Mouse (Mus musculus): ENCODE data around the gene Kcnj8.

Gene Kcnj8

GRCm38 (mm10) chr6:142571055-142571618, at the start of gene Kcnj8:
Gene Kcnj8 (minus strand): TSS chr6:142571614.
- no peak for DNase-seq (ENCODE audit: low read depth)

GRCm38 (mm10) chr6:142616659-142617058, 45.2 kb upstream of the Kcnj8 start:
- DNase-seq (ENCODE audit: low read depth), result no peak

GRCm38 (mm10) chr6:142614324-142614723, 42.9 kb upstream of the Kcnj8 start:
- DNase-seq (ENCODE audit: low read depth), result no peak

GRCm38 (mm10) chr6:142612366-142612765, 41.0 kb upstream of the Kcnj8 start:
- no peak for DNase-seq (ENCODE audit: low read depth)

DNA sequence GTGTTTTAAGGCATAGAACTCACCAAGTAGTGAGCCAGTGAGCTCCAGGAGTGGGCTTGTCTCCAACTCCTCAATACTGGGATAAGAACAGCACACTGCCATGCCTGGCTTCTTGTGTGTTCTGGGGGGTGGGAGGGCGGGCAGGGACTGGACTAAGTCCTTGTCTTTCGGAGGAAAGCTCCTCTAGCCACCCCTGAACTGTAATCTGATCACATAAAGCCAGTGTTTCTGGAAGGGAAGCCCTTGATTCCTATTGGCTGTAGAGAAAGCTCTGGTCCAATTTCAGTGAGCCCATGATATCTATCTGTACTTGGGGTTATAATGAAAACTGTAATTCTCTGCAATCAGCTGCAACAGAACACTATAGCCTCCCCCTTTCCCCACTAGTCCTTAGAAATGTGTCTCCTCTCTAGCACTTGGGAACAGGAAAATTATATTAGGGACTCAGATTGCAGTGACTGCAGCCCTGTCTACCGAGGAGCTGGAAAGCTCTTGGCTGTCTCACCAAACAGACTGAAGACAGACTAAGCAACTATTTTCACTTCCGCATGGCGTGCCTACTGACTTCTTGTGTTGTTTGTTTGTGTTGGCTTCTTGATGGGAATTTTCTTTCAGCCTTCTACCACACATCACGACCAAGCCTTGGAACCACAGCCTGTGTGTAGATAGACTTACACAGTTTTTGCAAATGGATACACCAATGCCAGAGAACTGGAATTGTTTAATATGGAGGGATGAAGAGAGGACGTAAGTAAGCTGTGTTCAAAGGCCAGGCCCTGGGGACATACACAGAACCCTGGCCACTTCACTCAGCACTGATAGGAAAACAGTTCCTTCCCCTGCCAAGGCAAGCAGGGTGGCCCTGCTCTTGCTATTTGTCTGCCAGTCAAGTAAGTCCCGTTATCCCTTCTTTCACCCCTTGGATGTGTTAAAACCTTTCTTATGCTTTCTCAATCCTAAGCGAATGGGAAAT, 38.3 kb upstream of the Kcnj8 start:
- no peak for DNase-seq (ENCODE audit: low read depth)

- no peak for DNase-seq (ENCODE audit: low read depth)
These were observed 35.7 kb upstream of the Kcnj8 start for GRCm38 (mm10) chr6:142607080-142607479.

DNA sequence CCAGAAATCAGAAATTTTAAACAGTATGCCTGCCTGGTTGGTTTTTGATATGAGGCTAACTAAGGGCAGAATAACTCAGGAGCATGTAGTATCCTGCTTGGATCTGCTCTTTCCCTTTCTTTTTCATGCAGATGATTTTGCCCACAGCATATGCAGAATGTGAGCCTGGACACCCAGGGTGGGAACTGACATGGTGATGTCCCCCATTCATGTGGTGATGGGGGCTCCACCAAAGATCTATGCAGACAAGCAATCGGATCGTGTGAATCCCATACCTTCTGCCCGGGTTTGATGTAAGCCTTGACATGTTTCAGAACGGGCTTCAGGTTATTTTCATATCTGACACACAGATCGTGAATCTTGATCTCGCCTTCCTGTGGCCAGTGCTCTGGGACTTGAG, 31.4 kb upstream of the Kcnj8 start:
- no peak for DNase-seq (ENCODE audit: low read depth)

- DNase-seq (ENCODE audit: low read depth), result no peak
These were observed 7.4 kb upstream of the Kcnj8 start for GRCm38 (mm10) chr6:142578831-142579230.

DNA sequence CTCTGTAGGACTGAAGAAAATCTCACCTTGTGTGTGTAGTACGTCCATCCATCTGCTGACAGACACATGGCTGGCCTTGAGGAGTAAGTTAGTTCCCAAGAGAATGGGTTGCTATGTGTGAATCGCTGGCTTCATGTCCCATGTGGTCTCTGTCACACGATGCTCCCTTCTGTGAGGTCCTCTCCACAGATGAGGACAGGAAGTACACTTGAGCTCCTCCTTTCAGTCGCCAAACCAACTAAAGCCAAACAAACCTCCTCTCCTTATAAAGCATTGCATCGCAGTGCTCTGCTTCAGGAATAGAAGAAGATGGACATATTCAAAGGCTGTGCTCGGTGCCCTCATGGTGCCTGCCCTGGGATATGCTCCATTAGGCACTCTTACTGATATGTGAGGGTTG, 6.4 kb upstream of the Kcnj8 start:
- no peak for DNase-seq (ENCODE audit: low read depth)

- peak; percentile 17 for DNase-seq (ENCODE audit: low read depth)
These were observed 1.5 kb upstream of the Kcnj8 start for GRCm38 (mm10) chr6:142572876-142573275.

GRCm38 (mm10) chr6:142571629-142572360, 381 bp upstream of the Kcnj8 start:
- DNase-seq (ENCODE audit: low read depth), result no peak

- DNase-seq (ENCODE audit: low read depth), result no peak
These were observed 1.2 kb downstream of the Kcnj8 start for GRCm38 (mm10) chr6:142570046-142570770.

DNA sequence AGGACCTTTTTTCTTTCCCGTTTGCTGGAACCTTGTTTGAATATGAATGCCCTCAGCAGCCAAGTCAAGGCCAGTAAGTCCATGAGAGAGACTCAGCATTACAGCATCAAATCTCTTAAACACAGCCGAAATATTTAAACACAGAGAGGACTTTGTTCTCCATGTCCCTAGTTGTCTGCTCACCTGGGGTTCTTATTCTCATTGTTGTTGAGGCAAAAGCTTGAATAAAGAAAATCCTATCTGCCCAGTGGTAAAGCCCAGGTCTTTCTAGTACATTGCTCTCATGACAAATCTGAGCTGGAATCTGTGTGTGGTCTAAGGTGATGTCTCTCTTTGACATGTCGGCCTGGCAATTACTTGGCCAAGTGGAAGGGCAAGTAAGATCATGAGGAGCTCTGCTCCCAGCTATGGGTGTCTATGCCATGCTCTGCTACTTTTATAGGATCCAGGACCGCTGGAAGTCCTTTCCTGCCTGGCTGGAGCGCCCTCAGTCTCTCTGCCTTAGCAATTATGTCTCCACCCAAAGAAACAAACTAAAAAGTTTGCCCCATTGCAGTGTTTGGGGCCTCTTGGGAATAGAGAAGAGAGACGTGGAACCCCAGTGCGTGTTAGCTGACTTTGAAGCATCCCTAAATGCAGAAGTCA, 2.6 kb downstream of the Kcnj8 start:
- no peak for DNase-seq (ENCODE audit: low read depth)

DNA sequence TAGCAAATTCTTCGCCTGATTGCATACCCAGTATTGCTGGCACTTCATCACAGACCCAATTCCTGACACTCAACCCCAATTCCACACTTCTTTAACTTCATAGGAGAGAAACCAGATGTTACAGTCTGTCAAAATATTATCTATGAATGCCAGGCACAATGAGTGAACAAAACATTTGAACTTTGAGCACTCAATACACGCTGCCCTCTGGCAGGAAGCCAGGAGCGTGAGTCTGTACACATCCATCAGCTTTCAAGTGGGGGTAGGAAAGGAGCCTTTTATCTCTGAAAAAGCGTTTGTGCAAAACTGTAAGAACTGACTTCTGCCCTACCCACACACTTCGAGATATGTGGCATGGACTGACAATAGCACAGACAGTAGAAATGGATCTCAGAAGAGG, 4.0 kb downstream of the Kcnj8 start:
- peak; percentile 48 for DNase-seq (ENCODE audit: low read depth)

GRCm38 (mm10) chr6:142564746-142565145, 6.7 kb downstream of the Kcnj8 start:
- no peak for DNase-seq (ENCODE audit: low read depth)

DNA sequence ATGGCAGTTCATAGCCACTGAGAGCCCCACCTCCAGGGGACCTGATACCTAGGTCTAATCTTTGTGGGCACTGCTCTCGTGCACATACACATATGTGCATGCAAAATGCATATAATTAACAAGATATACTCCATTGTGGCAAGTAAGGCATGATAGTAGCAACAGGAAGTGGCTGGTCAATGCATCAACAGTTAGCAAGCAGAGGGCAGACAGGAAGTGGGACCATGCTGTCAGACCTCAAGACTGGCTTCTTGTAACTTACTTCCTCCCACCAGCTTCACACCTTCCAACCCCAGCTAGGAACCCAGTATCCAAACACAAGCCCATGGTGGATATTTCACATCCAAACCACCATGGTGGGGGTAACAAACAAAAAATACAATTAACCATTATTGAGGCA, 10.3 kb downstream of the Kcnj8 start:
- no peak for DNase-seq (ENCODE audit: low read depth)

GRCm38 (mm10) chr6:142558772-142559679, 12.4 kb downstream of the Kcnj8 start:
- DNase-seq (ENCODE audit: low read depth), result no peak

DNA sequence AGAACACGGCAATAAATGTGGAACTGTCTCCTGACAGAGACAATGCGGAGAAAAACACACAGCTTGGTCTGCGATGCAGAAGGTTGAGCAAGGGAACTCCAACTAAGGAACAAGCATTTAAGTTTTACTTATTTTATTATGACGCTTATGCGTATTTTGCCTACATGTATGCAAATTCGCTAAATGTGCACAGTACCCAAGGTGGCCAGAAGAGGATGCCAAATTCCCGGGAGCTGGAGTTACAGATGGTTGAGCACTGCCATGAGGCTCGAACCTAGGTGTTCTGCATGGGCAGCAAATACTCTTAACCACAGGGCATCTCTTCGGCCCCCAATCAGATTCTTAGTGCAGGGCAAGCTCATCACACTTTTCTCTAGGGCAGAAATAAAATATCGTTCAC, 13.3 kb downstream of the Kcnj8 start:
- DNase-seq (ENCODE audit: low read depth), result peak; percentile 24

DNA sequence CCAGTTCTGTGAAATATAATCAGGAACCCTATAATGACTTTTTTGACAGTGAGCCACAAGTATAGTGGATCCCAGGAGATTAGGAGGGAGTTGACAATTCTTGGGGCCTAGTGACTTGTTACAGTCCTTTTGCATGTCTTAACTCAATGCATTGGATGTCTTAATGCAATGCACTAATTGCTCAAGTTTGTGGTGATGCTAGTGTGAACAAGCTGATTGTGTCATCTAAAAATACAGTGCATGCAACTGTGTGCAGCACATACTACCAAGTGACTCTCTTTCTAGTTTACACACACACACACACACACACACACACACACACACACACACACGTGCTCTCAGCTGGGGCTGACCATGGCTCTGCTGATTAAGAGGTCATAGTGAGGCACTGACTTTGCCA, 15.4 kb downstream of the Kcnj8 start:
- no peak for DNase-seq (ENCODE audit: low read depth)

DNA sequence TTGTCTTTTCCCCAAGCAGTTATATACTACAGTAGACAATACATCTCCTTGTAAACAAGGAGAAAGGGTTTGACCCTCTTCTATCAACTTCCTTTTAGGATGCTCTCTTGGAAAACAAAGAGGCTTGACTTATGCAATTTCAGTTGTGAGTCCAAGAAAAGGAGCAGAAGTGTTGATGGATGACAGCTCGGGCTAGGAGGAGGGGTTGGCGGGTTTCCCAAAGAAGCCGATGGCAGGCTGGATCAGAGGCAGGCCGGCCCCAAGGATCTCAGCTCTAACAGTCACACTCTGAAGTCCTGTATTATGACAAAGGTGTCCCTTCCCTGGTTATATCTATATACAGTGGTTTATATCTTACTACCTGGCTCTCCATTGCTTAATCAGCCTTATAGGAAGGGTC, 19.9 kb downstream of the Kcnj8 start:
- DNase-seq (ENCODE audit: low read depth), result no peak

DNA sequence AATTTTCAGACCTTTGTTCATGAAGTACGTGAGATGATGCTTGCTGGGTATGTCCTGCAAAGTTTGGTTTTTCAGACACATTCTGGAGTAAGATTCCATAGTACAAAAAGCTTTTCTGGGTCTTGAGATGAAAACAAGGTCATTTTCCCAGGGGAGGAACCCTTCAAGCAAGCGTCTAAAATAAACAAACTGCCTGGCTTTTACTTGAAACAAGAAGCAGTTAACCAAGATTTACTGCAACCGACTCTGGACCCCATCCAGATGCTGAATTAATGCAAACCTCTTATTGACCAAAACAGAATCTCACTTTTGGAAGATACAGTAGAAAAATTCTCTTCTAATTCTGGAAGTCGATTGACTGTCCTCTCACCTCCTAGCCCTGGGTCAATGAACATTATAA, 20.5 kb downstream of the Kcnj8 start:
- DNase-seq (ENCODE audit: low read depth), result peak; percentile 20
